Mouse (Mus musculus) bone marrow macrophage, adult 2 months (primary cell): ENCODE results near the gene Prrx2.

Experiments
- CTCF ChIP-seq: IDR thresholded peaks from 2 replicates; pipeline ENCODE4 v1.5.1; 2012; ENCODE audit warnings: low read depth, mild to moderate bottlenecking, low read length, moderate library complexity
- POLR2A ChIP-seq: IDR thresholded peaks from 2 replicates; pipeline ENCODE4 v1.6.1; 2012; ENCODE audit warnings: mild to moderate bottlenecking, low read depth, low read length, borderline replicate concordance

DNA sequence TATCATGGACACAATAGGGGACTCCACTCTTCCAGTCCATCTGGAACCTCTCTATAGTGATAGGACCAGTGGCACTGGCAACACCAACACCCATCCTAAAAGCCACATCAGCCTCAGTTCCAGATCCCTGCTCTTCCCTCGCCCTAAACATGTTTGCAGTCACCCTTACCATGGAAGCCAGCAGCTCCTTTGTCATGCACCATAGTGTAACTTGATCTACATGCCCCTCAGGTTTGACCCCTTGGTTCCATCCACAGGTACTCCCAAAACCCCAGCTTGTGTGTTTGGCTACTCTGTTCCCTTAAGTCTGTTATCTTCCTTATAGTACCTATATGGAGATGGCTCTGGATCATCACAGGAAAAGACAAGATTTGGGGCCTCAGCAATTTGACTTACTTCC lies 18.4 kb upstream of the Prrx2 start:
- TF ChIP-seq POLR2A = no peak
- TF ChIP-seq CTCF = no peak
